Mouse (Mus musculus): Measurements from ENCODE around the gene Fbxl8. TPM values are rescaled to one million over a fixed set of nuclear protein-coding genes. Genes with fewer than 3 reads are reported as not detected.

Fbxl8 gene
- total and polyA plus RNA-seq, 2 experiments from 2014 or later = 3.6 to 6.4 TPM

DNA sequence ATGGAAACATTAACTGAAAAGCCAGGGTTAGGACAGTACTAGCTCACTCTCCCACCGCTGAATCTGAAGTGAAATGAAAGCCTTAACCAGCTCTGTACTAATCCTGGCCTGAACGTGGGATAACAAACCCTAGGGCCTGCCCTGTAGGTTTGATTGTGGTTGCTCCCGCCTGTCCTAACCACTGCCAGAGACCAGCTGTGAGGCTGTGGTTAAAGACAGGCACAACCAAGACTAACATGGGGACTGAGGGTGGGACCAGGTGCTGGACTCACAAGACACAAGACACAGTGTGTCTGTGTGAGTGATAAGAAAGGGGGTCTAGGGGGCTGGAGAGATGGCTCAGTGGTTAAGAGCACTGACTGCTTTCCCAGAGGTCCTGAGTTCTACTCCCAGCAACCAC is 16.1 kb downstream of the Fbxl8 start:
- no peaks in the 10 kb centered on the region for H3K36me3 ChIP-seq (replicated peaks; ENCODE audit: control insufficient read depth, insufficient read depth, low read length)
- WGBS = 72% methylated on average over 3 of the region's 3 CpGs
- TF ChIP-seq EP300 (IDR thresholded peaks at IDR 0.05; ENCODE audit: low read depth) (no peak), CTCF (IDR thresholded peaks at IDR 0.05; ENCODE audit: low read depth) (no peak)

DNA sequence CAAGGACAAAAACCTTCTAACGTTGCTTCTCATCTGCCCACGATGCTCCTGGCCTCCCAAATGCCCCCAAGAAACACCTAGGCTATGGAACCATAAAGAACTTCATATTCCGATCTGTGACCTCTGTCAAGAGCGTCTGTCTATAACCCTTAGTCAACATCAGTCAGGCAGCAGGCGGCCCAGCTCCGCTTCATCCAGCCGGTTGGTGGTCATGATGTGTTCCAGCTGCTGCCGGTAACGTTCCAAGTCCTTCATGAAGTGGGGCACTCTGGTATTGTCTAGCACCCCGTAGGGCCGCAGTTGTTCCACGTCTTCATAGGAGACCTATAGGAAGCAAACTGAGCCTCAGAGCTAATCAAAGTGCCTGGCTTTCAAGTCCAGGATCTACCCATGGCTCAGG is 17.4 kb downstream of the Fbxl8 start:
- DNase-seq (ENCODE audit: low spot score) = no peak

More for the DNA sequence above, 16.1 kb downstream of the Fbxl8 start:
- Histone ChIP-seq H3K4me2 (ENCODE audit: low read depth, low read length) (no peak overlapping the region), H3K4me3 (ENCODE audit: low read depth, low read length) (no peak overlapping the region), H3K27me3 (ENCODE audit: control insufficient read depth, insufficient read depth, low read length) (peaks cover 27% of the 10 kb centered on the region; the same call in 1 of the 2 replicates), H3K9me3 (replicated peaks; ENCODE audit: control insufficient read depth, low read length) (no peaks in the 10 kb centered on the region), H3K9ac (replicated peaks; ENCODE audit: low read depth, low read length) (no peak overlapping the region), H3K27ac (ENCODE audit: low read depth) (no peak overlapping the region), H3K4me1 (ENCODE audit: control insufficient read depth, insufficient read depth) (peaks cover 20% of the 10 kb centered on the region)
- ATAC-seq (ENCODE audit: insufficient read depth, low read depth) (no peak), DNase-seq (ENCODE audit: low spot score) (no peak)

DNA sequence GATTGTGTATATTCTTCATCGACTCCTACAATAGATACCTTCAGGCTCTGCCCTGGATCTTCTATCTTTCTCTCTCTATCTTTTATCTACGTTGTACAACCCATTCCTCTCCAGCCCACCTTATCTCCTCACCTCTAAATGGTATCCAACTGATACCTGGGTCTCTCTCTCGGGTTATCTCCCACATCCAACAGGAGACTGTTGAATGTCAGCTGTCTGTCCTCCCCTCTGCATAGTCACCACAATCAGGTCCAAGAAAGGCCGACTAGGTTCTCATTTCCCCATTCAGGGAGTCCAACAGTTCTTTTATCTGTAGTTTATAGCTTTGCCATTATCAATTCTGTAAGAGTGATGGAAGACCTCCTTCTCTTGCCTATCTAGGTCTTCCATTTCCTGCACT is 17.8 kb downstream of the Fbxl8 start:
- Histone ChIP-seq H3K27me3 (ENCODE audit: control insufficient read depth, insufficient read depth, low read length) (peaks cover 25% of the 10 kb centered on the region; the same call in 1 of the 2 replicates), H3K27ac (ENCODE audit: low read depth) (no peak overlapping the region), H3K4me1 (ENCODE audit: control insufficient read depth, insufficient read depth) (peaks cover 6% of the 10 kb centered on the region), H3K9me3 (replicated peaks; ENCODE audit: control insufficient read depth, low read length) (no peaks in the 10 kb centered on the region), H3K4me2 (ENCODE audit: low read depth, low read length) (no peak overlapping the region), H3K36me3 (replicated peaks; ENCODE audit: control insufficient read depth, insufficient read depth, low read length) (no peaks in the 10 kb centered on the region), H3K4me3 (ENCODE audit: low read depth, low read length) (no peak overlapping the region), H3K9ac (replicated peaks; ENCODE audit: low read depth, low read length) (no peak overlapping the region)
- no peak for TF ChIP-seq CTCF (IDR thresholded peaks at IDR 0.05; ENCODE audit: low read depth)
- TF ChIP-seq EP300 (IDR thresholded peaks at IDR 0.05; ENCODE audit: low read depth) = no peak
- no peak for ATAC-seq (ENCODE audit: insufficient read depth, low read depth)
- no peak for DNase-seq (ENCODE audit: low spot score)
- WGBS = 63% methylated on average over 4 of the region's 4 CpGs

More for the DNA sequence above, 17.4 kb downstream of the Fbxl8 start:
- H3K4me3 ChIP-seq (ENCODE audit: low read depth, low read length) = no peak overlapping the region
- H3K36me3 ChIP-seq (replicated peaks; ENCODE audit: control insufficient read depth, insufficient read depth, low read length) = no peaks in the 10 kb centered on the region
- H3K27ac ChIP-seq (ENCODE audit: low read depth) = no peak overlapping the region
- TF ChIP-seq CTCF (IDR thresholded peaks at IDR 0.05; ENCODE audit: low read depth) (no peak), EP300 (IDR thresholded peaks at IDR 0.05; ENCODE audit: low read depth) (no peak)
- 84% methylated on average over 12 of the region's 12 CpGs for WGBS
- H3K9ac ChIP-seq (replicated peaks; ENCODE audit: low read depth, low read length) = no peak overlapping the region
- no peak overlapping the region for H3K4me2 ChIP-seq (ENCODE audit: low read depth, low read length)
- no peaks in the 10 kb centered on the region for H3K9me3 ChIP-seq (replicated peaks; ENCODE audit: control insufficient read depth, low read length)
- H3K27me3 ChIP-seq (ENCODE audit: control insufficient read depth, insufficient read depth, low read length) = peaks cover 26% of the 10 kb centered on the region; the same call in 1 of the 2 replicates
- H3K4me1 ChIP-seq (ENCODE audit: control insufficient read depth, insufficient read depth) = peaks cover 7% of the 10 kb centered on the region
- ATAC-seq (ENCODE audit: insufficient read depth, low read depth) = no peak

DNA sequence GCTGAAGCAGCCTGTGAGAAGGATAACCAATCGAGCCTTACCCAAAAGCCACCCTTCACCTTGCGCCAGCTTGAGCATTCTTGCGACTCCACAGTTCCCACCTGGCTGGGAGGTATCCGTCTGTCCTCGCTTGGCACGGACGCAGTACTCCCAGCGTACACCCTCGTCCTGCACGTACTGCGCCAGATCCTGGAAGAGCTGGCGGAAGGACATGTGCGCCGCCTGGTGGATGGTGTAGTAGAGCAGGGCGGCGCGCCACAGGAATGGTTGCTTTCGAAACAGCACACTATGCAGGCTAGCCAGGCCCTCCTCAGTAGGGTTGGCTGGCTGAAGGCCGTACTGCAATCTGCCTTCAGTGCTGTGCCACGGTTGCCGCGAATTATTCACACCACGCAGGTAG is 18.6 kb downstream of the Fbxl8 start:
- no peaks in the 10 kb centered on the region for H3K9me3 ChIP-seq (replicated peaks; ENCODE audit: control insufficient read depth, low read length)
- ATAC-seq (ENCODE audit: insufficient read depth, low read depth) (peak; percentile 59; the same call in 1 of the 2 replicates), DNase-seq (ENCODE audit: low spot score) (no peak)
- H3K4me3 ChIP-seq (ENCODE audit: low read depth, low read length) = no peak overlapping the region
- H3K27me3 ChIP-seq (ENCODE audit: control insufficient read depth, insufficient read depth, low read length) = peaks cover 16% of the 10 kb centered on the region; the same call in 1 of the 2 replicates
- H3K27ac ChIP-seq (ENCODE audit: low read depth) = no peak overlapping the region
- H3K4me2 ChIP-seq (ENCODE audit: low read depth, low read length) = 0 out of 2 replicates have a peak overlapping the region, but pooled peaks have one; percentile 17
- H3K9ac ChIP-seq (replicated peaks; ENCODE audit: low read depth, low read length) = no peak overlapping the region
- 25% methylated on average over 23 of the region's 23 CpGs for WGBS
- H3K4me1 ChIP-seq (ENCODE audit: control insufficient read depth, insufficient read depth) = peaks cover 6% of the 10 kb centered on the region
- no peaks in the 10 kb centered on the region for H3K36me3 ChIP-seq (replicated peaks; ENCODE audit: control insufficient read depth, insufficient read depth, low read length)
- TF ChIP-seq EP300 (IDR thresholded peaks at IDR 0.05; ENCODE audit: low read depth) (no peak), CTCF (IDR thresholded peaks at IDR 0.05; ENCODE audit: low read depth) (peak; percentile 76)

DNA sequence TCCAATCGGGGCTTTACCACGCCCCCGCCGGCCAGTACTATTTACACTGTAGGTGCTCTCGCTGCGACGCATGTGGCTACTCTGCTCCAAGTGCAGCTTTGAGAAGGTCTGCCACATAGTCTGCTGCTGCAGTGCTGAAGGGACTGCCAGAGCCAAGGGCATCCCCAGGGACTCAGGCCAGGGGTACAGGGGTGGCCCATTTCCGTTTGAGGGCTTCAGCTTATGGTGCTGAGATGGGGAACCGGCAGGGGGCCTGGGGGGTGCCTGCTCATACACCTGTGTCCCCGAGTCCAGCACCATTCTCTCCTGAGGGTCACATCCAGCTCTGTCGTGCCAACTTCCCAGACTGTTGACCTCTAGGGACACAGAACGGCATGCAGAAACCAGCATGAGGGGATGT is 21.1 kb downstream of the Fbxl8 start:
- no peak overlapping the region for H3K9ac ChIP-seq (replicated peaks; ENCODE audit: low read depth, low read length)
- TF ChIP-seq EP300 (IDR thresholded peaks at IDR 0.05; ENCODE audit: low read depth) (no peak), CTCF (IDR thresholded peaks at IDR 0.05; ENCODE audit: low read depth) (no peak)
- no peak for DNase-seq (ENCODE audit: low spot score)
- no peak overlapping the region for H3K27ac ChIP-seq (ENCODE audit: low read depth)
- ATAC-seq (ENCODE audit: insufficient read depth, low read depth) = no peak
- H3K27me3 ChIP-seq (ENCODE audit: control insufficient read depth, insufficient read depth, low read length) = 0 out of 2 replicates have a peak, but pooled peaks cover 2% of the 10 kb centered on the region
- H3K36me3 ChIP-seq (replicated peaks; ENCODE audit: control insufficient read depth, insufficient read depth, low read length) = no peaks in the 10 kb centered on the region
- H3K4me2 ChIP-seq (ENCODE audit: low read depth, low read length) = no peak overlapping the region
- no peak overlapping the region for H3K4me3 ChIP-seq (ENCODE audit: low read depth, low read length)
- WGBS = 46% methylated on average over 12 of the region's 12 CpGs
- H3K9me3 ChIP-seq (replicated peaks; ENCODE audit: control insufficient read depth, low read length) = no peaks in the 10 kb centered on the region
- H3K4me1 ChIP-seq (ENCODE audit: control insufficient read depth, insufficient read depth) = peaks cover 11% of the 10 kb centered on the region

DNA sequence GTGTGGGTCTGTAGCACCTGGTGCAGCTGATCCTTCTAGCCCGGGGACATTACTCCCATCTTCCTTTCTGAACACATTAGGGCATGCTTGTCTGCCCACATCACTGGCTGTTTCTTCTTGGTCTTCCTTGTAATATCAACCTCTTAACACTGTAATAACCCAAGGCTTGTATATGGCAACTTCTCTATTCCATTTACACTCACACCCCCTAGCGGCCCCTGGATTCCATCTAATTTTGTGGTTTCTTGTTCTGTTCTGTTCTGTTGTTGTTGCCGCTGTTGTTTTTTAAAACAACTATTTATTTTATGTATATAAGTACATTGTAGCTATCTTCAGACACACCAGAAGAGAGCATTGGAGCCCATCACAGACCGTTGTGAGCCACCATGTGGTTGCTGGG is 22.5 kb downstream of the Fbxl8 start:
- Histone ChIP-seq H3K4me3 (ENCODE audit: low read depth, low read length) (no peak overlapping the region), H3K9ac (replicated peaks; ENCODE audit: low read depth, low read length) (no peak overlapping the region), H3K4me1 (ENCODE audit: control insufficient read depth, insufficient read depth) (peaks cover 12% of the 10 kb centered on the region), H3K4me2 (ENCODE audit: low read depth, low read length) (no peak overlapping the region), H3K9me3 (replicated peaks; ENCODE audit: control insufficient read depth, low read length) (no peaks in the 10 kb centered on the region), H3K27me3 (ENCODE audit: control insufficient read depth, insufficient read depth, low read length) (0 out of 2 replicates have a peak, but pooled peaks cover 4% of the 10 kb centered on the region), H3K36me3 (replicated peaks; ENCODE audit: control insufficient read depth, insufficient read depth, low read length) (no peaks in the 10 kb centered on the region), H3K27ac (ENCODE audit: low read depth) (no peak overlapping the region)
- DNase-seq (ENCODE audit: low spot score) (no peak), ATAC-seq (ENCODE audit: insufficient read depth, low read depth) (no peak)
- TF ChIP-seq EP300 (IDR thresholded peaks at IDR 0.05; ENCODE audit: low read depth) (no peak), CTCF (IDR thresholded peaks at IDR 0.05; ENCODE audit: low read depth) (no peak)
- WGBS = 87% methylated on average over 4 of the region's 4 CpGs
